Mouse (Mus musculus) C2C12 (cell line): ENCODE measurements around the gene Bsx. TPM values are rescaled to one million over a fixed set of nuclear protein-coding genes. Genes with fewer than 3 reads are reported as not detected.

Source experiments
- H3K27me3 ChIP-seq: one replicate; pipeline ENCODE4 v1.6.1; 2011; ENCODE audit not compliant: control insufficient read depth, insufficient read depth, insufficient read length
- H3K36me3 ChIP-seq: one replicate; pipeline ENCODE4 v1.6.1; 2011; ENCODE audit not compliant: control insufficient read depth, insufficient read depth
- H3K4me3 ChIP-seq: one replicate; pipeline ENCODE4 v1.5.1; 2011; ENCODE audit warnings: mild to moderate bottlenecking, control low read depth; ENCODE audit not compliant: poor library complexity, insufficient read depth, severe bottlenecking
- H3K79me2 ChIP-seq: one replicate; pipeline ENCODE4 v1.6.1; 2011; ENCODE audit not compliant: control insufficient read depth, insufficient read depth
- H3K79me3 ChIP-seq: one replicate; pipeline ENCODE4 v1.6.1; 2011; ENCODE audit warnings: low read depth, control low read depth
- H3ac ChIP-seq: one replicate; pipeline ENCODE3; 2011; ENCODE audit warnings: low read depth; ENCODE audit not compliant: control insufficient read depth, insufficient read length
- CEBPB ChIP-seq: IDR thresholded peaks from one replicate; pipeline ENCODE4 v1.6.1; 2011; ENCODE audit warnings: low read depth, mild to moderate bottlenecking, control low read depth, moderate library complexity
- CTCF ChIP-seq: IDR thresholded peaks from one replicate; pipeline ENCODE4 v1.5.1; 2011; ENCODE audit not compliant: control insufficient read depth, insufficient read depth, insufficient read length
- FOSL1 ChIP-seq: IDR thresholded peaks from one replicate; pipeline ENCODE4 v1.8.0; 2011; ENCODE audit warnings: mild to moderate bottlenecking, low read length; ENCODE audit not compliant: poor library complexity, insufficient read depth, severe bottlenecking
- MAX ChIP-seq: IDR thresholded peaks from one replicate; pipeline ENCODE4 v1.6.1; 2011; ENCODE audit warnings: mild to moderate bottlenecking, control low read depth
- MYOD1 ChIP-seq: IDR thresholded peaks from one replicate; pipeline ENCODE4 v1.6.1; 2011; ENCODE audit warnings: low read depth; ENCODE audit not compliant: control insufficient read depth, insufficient read length
- MYOG ChIP-seq: IDR thresholded peaks from one replicate; pipeline ENCODE4 v1.6.1; 2011; ENCODE audit not compliant: control insufficient read depth, insufficient read length; ENCODE audit errors: extremely low read depth
- USF1 ChIP-seq: IDR thresholded peaks from one replicate; pipeline ENCODE4 v1.6.1; 2011; ENCODE audit warnings: low read depth, mild to moderate bottlenecking, control low read depth, moderate library complexity
- polyA plus RNA-seq: library from polyadenylated mRNA; unstranded; fragments of >200 nt; fragmentation: generic; extraction: Trizol; gene quantifications from one replicate; pipeline ENCODE4 v1.2.1, GENCODE M21; 2012; ENCODE audit warnings: missing spikeins

Bsx gene
- polyA plus RNA-seq, 1 experiment = not detected

- TF ChIP-seq MAX (no peak), CEBPB (no peak), MYOD1 (no peak), MYOG (no peak), USF1 (no peak), FOSL1 (no peak), CTCF (no peak)
- Histone ChIP-seq H3K79me3 (no peaks in the 10 kb centered on the region), H3K4me3 (no peak overlapping the region), H3ac (no peak overlapping the region), H3K36me3 (no peaks in the 10 kb centered on the region), H3K79me2 (no peaks in the 10 kb centered on the region), H3K27me3 (peaks cover 32% of the 10 kb centered on the region)
Observed at GRCm38 (mm10) chr9:40908411-40908810, 34.5 kb downstream of the Bsx start.

GRCm38 (mm10) chr9:40908915-40909314 lies 35.0 kb downstream of the Bsx start:
- H3K27me3 ChIP-seq = peaks cover 37% of the 10 kb centered on the region
- H3K79me3 ChIP-seq = no peaks in the 10 kb centered on the region
- no peaks in the 10 kb centered on the region for H3K79me2 ChIP-seq
- no peak overlapping the region for H3K4me3 ChIP-seq
- no peaks in the 10 kb centered on the region for H3K36me3 ChIP-seq
- no peak overlapping the region for H3ac ChIP-seq
- TF ChIP-seq MAX = no peak
- TF ChIP-seq MYOD1 = no peak
- no peak for TF ChIP-seq CEBPB
- TF ChIP-seq FOSL1 = no peak
- TF ChIP-seq USF1 = no peak
- TF ChIP-seq CTCF = no peak
- TF ChIP-seq MYOG = no peak

- no peaks in the 10 kb centered on the region for H3K79me3 ChIP-seq
- no peak overlapping the region for H3ac ChIP-seq
- no peaks in the 10 kb centered on the region for H3K36me3 ChIP-seq
- peaks cover 28% of the 10 kb centered on the region for H3K27me3 ChIP-seq
- TF ChIP-seq MAX = no peak
- no peak for TF ChIP-seq FOSL1
- TF ChIP-seq MYOD1 = no peak
- TF ChIP-seq CEBPB = no peak
- no peak for TF ChIP-seq MYOG
- no peak for TF ChIP-seq CTCF
- no peaks in the 10 kb centered on the region for H3K79me2 ChIP-seq
- no peak overlapping the region for H3K4me3 ChIP-seq
Observed at GRCm38 (mm10) chr9:40917871-40918613, 44.1 kb downstream of the Bsx start.

GRCm38 (mm10) chr9:40927351-40927980 lies 53.5 kb downstream of the Bsx start:
- H3ac ChIP-seq = no peak overlapping the region
- H3K4me3 ChIP-seq = no peak overlapping the region
- no peak for TF ChIP-seq CTCF
- TF ChIP-seq MYOD1 = no peak
- TF ChIP-seq CEBPB = no peak
- no peak for TF ChIP-seq MYOG
- TF ChIP-seq USF1 = no peak
- no peak for TF ChIP-seq MAX
- TF ChIP-seq FOSL1 = no peak
- no peaks in the 10 kb centered on the region for H3K79me2 ChIP-seq
- H3K27me3 ChIP-seq = peaks cover 15% of the 10 kb centered on the region
- no peaks in the 10 kb centered on the region for H3K79me3 ChIP-seq
- H3K36me3 ChIP-seq = no peaks in the 10 kb centered on the region

Other genes with a start within 250 kb of the Bsx start
- not detected for gene Gm21915, start 203.5 kb upstream of the Bsx start, polyA plus RNA-seq
- gene Clmp, start 188.2 kb upstream of the Bsx start, polyA plus RNA-seq = 13.6 TPM
- 1,815 TPM for gene Hspa8, start 73.1 kb upstream of the Bsx start, polyA plus RNA-seq
- gene Jhy, start 90.0 kb downstream of the Bsx start, polyA plus RNA-seq = not detected
- gene Crtam, start 130.5 kb downstream of the Bsx start, polyA plus RNA-seq = 0.04 TPM